Comparison of ENCODE assay signal across 26 mouse cellular contexts in genomic region chr9:4092518-4092917, GRCm38 (mm10).
"Had no signal": no experiment of that assay in that cellular context is flagged by ENCODE, and none has a peak within 500 bp of the region (broad histone marks: within the 10 kb centered on the region; RNA-seq: fewer than 3 reads in every experiment).

No protein-coding gene starts in this region.

- DNase-seq: gastrocnemius, adult 2 months; gastrocnemius, postnatal 10 days; gastrocnemius, postnatal 25 days; heart, adult 2 months; heart, postnatal 14 days; heart, postnatal 36 days; kidney, adult 18-20 months; kidney, adult 8-10 months; kidney, postnatal 10 days; kidney, postnatal 25 days; kidney, postnatal 4 days; liver; liver, embryonic 13.5 days had no signal

- H3K4me1 ChIP-seq: heart, embryonic 13.5 days; heart, embryonic 15.5 days; hindbrain, embryonic 10.5 days; hindbrain, embryonic 12.5 days; intestine, embryonic 15.5 days; limb, embryonic 13.5 days; liver, embryonic 13.5 days had no signal

- H3K4me3 ChIP-seq: gastrocnemius, adult 2 months; heart, adult 2 months; heart, embryonic 13.5 days; heart, embryonic 15.5 days; hindbrain, embryonic 10.5 days; hindbrain, embryonic 12.5 days; intestine, embryonic 15.5 days; layer of hippocampus, adult 2 months; left cerebral cortex, adult 2 months; limb, embryonic 13.5 days; liver, embryonic 13.5 days had no signal

- H3K27me3 ChIP-seq: heart, embryonic 13.5 days; heart, embryonic 15.5 days; hindbrain, embryonic 12.5 days; intestine, embryonic 15.5 days; limb, embryonic 13.5 days; liver, embryonic 13.5 days had no signal

- H3K9ac ChIP-seq: heart, embryonic 13.5 days; heart, embryonic 15.5 days; hindbrain, embryonic 12.5 days; intestine, embryonic 15.5 days; limb, embryonic 13.5 days; liver, embryonic 13.5 days had no signal

- H3K9me3 ChIP-seq: heart, embryonic 13.5 days; heart, embryonic 15.5 days; hindbrain, embryonic 12.5 days; intestine, embryonic 15.5 days; limb, embryonic 13.5 days had no signal

- ATAC-seq: hindbrain, embryonic 16.5 days; inflammation-experienced regulatory T-cells, adult 6 months; intestine, embryonic 15.5 days; intestine, postnatal 0 days had no signal

- H3K4me2 ChIP-seq: heart, embryonic 11.5 days; heart, embryonic 13.5 days; heart, embryonic 15.5 days; hindbrain, embryonic 12.5 days; intestine, embryonic 15.5 days; limb, embryonic 13.5 days; liver, embryonic 11.5 days; liver, embryonic 13.5 days had no signal

- H3K36me3 ChIP-seq: heart, embryonic 13.5 days; heart, embryonic 15.5 days; hindbrain, embryonic 10.5 days; hindbrain, embryonic 12.5 days; intestine, embryonic 15.5 days; limb, embryonic 13.5 days; liver, embryonic 13.5 days had no signal

- H3K27ac ChIP-seq: gastrocnemius, adult 2 months; heart, adult 2 months; heart, embryonic 13.5 days; heart, embryonic 15.5 days; hindbrain, embryonic 10.5 days; hindbrain, embryonic 12.5 days; intestine, embryonic 15.5 days; layer of hippocampus, adult 2 months; left cerebral cortex, adult 2 months; limb, embryonic 13.5 days; liver, embryonic 13.5 days had no signal
